Mouse (Mus musculus): ENCODE measurements around the gene Mzf1. TPM values are rescaled to one million over a fixed set of nuclear protein-coding genes. Genes with fewer than 3 reads are reported as not detected.
A peak's percentile ranks its signal among the peaks of the same experiment; 100 is the strongest.
"Not testable (repeated sequence)": the region's sequence is repeated elsewhere in the genome, so short reads cannot be mapped to it uniquely, and the experiment has no call there.

The Mzf1 gene
- total and polyA plus RNA-seq, 3 experiments: 0.31 to 0.55 (median 0.50) TPM

DNA sequence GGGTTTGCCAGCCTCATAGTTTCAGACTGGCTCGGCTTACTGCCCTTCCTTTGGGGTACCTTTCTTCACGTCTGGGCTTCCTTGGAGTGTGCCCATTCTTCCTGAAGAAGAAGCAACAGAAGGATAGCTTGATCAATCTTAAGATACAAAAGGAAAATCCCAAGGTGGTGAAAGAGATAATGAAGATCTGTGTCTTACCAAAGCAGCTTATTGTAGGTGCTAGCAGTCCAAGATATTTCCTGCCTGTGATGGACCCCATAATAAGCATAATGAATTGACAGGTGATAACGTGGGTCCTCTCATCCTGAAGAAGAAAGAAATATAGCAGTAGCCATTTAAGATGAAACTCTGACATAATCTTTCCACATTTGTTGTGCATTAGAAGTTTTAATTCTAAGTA is 40.5 kb upstream of the Mzf1 start, which contains the start of gene Vmn1r85:
Gene Vmn1r85 (minus strand): TSS at position 101 of the 400 bp plus-strand sequence.
- H3K27me3 ChIP-seq (replicated peaks): peaks cover 49% of the 10 kb centered on the region
- H3K79me2 ChIP-seq (replicated peaks; ENCODE audit: control insufficient read depth, extremely low read depth, insufficient read depth, poor library complexity, severe bottlenecking): no peaks in the 10 kb centered on the region
- H3K36me3 ChIP-seq (replicated peaks in 1 of 2; ENCODE audit: control insufficient read depth in 1 of 2, insufficient read depth in 1 of 2, low read length in 1 of 2): no peaks in the 10 kb centered on the region
- TF ChIP-seq POLR2A (IDR thresholded peaks at IDR 0.05; ENCODE audit: low read depth, low read length): no peak
- TF ChIP-seq KAT2A (IDR thresholded peaks at IDR 0.05; ENCODE audit: insufficient replicate concordance, low read length): no peak
- no peak within 1 kb of the TSS for H3K27ac ChIP-seq (ENCODE audit: insufficient read depth, low read depth)
- H3K9ac ChIP-seq (ENCODE audit: insufficient read depth, low read depth): no peak within 1 kb of the TSS
- H3K9me3 ChIP-seq (replicated peaks; ENCODE audit: low read length): no peaks in the 10 kb centered on the region
- no peak within 1 kb of the TSS for H3K4me2 ChIP-seq (ENCODE audit: insufficient read depth, low read depth, poor library complexity, severe bottlenecking)
- H3K4me1 ChIP-seq (ENCODE audit: control insufficient read depth in 1 of 2, insufficient read depth in 2 of 2): no peaks in the 10 kb centered on the region
- H3K4me3 ChIP-seq (replicated peaks in 1 of 3; ENCODE audit: low read depth in 2 of 3, low read length in 2 of 3, poor library complexity in 1 of 3): no peak within 1 kb of the TSS
- no peak for DNase-seq (ENCODE audit: extremely low read depth)
- in situ Hi-C loops (cut with MboI; ENCODE audit: low pct_ligation_motif_present, low pct_unique_long_range_greater_than_20kb, low sequenced_read_pairs) (no loop called here), dilution Hi-C loops (cut with MboI; ENCODE audit: extremely low pct_ligation_motif_present, extremely low pct_unique_long_range_greater_than_20kb, low sequenced_read_pairs) (no loop called here)

- dilution Hi-C loops (cut with MboI; ENCODE audit: extremely low pct_ligation_motif_present, extremely low pct_unique_long_range_greater_than_20kb, low sequenced_read_pairs) (no loop called here), in situ Hi-C loops (cut with MboI; ENCODE audit: low pct_ligation_motif_present, low pct_unique_long_range_greater_than_20kb, low sequenced_read_pairs) (loop anchor here (25.0 kb wide), 2 partner anchors 215 to 1240 kb away; partner anchors contain the start of genes Lig1 and Zswim9)
- no peaks in the 10 kb centered on the region for H3K4me1 ChIP-seq (ENCODE audit: control insufficient read depth in 1 of 2, insufficient read depth in 2 of 2)
- no peak overlapping the region for H3K9ac ChIP-seq (ENCODE audit: insufficient read depth, low read depth)
- H3K4me3 ChIP-seq (replicated peaks in 1 of 3; ENCODE audit: low read depth in 2 of 3, low read length in 2 of 3, poor library complexity in 1 of 3): no peak overlapping the region
- DNase-seq (ENCODE audit: extremely low read depth): no peak
- no peaks in the 10 kb centered on the region for H3K79me2 ChIP-seq (replicated peaks; ENCODE audit: control insufficient read depth, extremely low read depth, insufficient read depth, poor library complexity, severe bottlenecking)
- peak in 1 of 2 experiments; percentile 40; a peak in 2 of 4 replicates for TF ChIP-seq CTCF (conservative IDR thresholded peaks at IDR 0.05 in 1 of 2, IDR thresholded peaks at IDR 0.05 in 1 of 2; ENCODE audit: low read depth in 2 of 2, low read length in 2 of 2)
- TF ChIP-seq JUND (conservative IDR thresholded peaks at IDR 0.05; ENCODE audit: low read depth, low read length): no peak
- no peak for TF ChIP-seq CHD2 (IDR thresholded peaks at IDR 0.05; ENCODE audit: low read length)
- TF ChIP-seq SMC3 (IDR thresholded peaks at IDR 0.05; ENCODE audit: low read depth, low read length): peak; percentile 21; the same call in 1 of the 2 replicates
- peak; percentile 36 for TF ChIP-seq RAD21 (IDR thresholded peaks at IDR 0.05; ENCODE audit: low read depth, low read length)
- H3K9me3 ChIP-seq (replicated peaks; ENCODE audit: low read length): peaks cover 8% of the 10 kb centered on the region
- H3K36me3 ChIP-seq (replicated peaks in 1 of 2; ENCODE audit: control insufficient read depth in 1 of 2, insufficient read depth in 1 of 2, low read length in 1 of 2): no peaks in the 10 kb centered on the region
- H3K27ac ChIP-seq (ENCODE audit: insufficient read depth, low read depth): no peak overlapping the region
- no peak overlapping the region for H3K4me2 ChIP-seq (ENCODE audit: insufficient read depth, low read depth, poor library complexity, severe bottlenecking)
- H3K27me3 ChIP-seq (replicated peaks): peaks cover 56% of the 10 kb centered on the region
Observed at GRCm38 (mm10) chr7:13072293-13072692, 17.7 kb upstream of the Mzf1 start.

- dilution Hi-C loops (cut with MboI; ENCODE audit: extremely low pct_ligation_motif_present, extremely low pct_unique_long_range_greater_than_20kb, low sequenced_read_pairs); H3K36me3 ChIP-seq (replicated peaks in 1 of 2; ENCODE audit: control insufficient read depth in 1 of 2, insufficient read depth in 1 of 2, low read length in 1 of 2); H3K4me1 ChIP-seq (ENCODE audit: control insufficient read depth in 1 of 2, insufficient read depth in 2 of 2); H3K4me3 ChIP-seq (replicated peaks in 1 of 3; ENCODE audit: low read depth in 2 of 3, low read length in 2 of 3, poor library complexity in 1 of 3); H3K4me2 ChIP-seq (ENCODE audit: insufficient read depth, low read depth, poor library complexity, severe bottlenecking); H3K9ac ChIP-seq (ENCODE audit: insufficient read depth, low read depth); H3K27ac ChIP-seq (ENCODE audit: insufficient read depth, low read depth); H3K79me2 ChIP-seq (replicated peaks; ENCODE audit: control insufficient read depth, extremely low read depth, insufficient read depth, poor library complexity, severe bottlenecking): not testable (repeated sequence)
- TF ChIP-seq RAD21 (IDR thresholded peaks at IDR 0.05; ENCODE audit: low read depth, low read length): peak; percentile 72
- peak; percentile 40 for TF ChIP-seq SMC3 (IDR thresholded peaks at IDR 0.05; ENCODE audit: low read depth, low read length)
- peak; percentile 38 to 67; a peak in 3 of 4 replicates for TF ChIP-seq CTCF (conservative IDR thresholded peaks at IDR 0.05 in 1 of 2, IDR thresholded peaks at IDR 0.05 in 1 of 2; ENCODE audit: low read depth in 2 of 2, low read length in 2 of 2)
- in situ Hi-C loops (cut with MboI; ENCODE audit: low pct_ligation_motif_present, low pct_unique_long_range_greater_than_20kb, low sequenced_read_pairs): loop anchor here (25.0 kb wide), 2 partner anchors 224 to 1249 kb away; partner anchors contain the start of genes Lig1 and Zswim9
- Histone ChIP-seq H3K9me3 (replicated peaks; ENCODE audit: low read length) (peaks cover 13% of the 10 kb centered on the region), H3K27me3 (replicated peaks) (peaks cover 25% of the 10 kb centered on the region)
- peak; percentile 29 for DNase-seq (ENCODE audit: extremely low read depth)
Observed at GRCm38 (mm10) chr7:13063399-13063798, 8.8 kb upstream of the Mzf1 start.

All from CH12.LX (cell line).